Mouse (Mus musculus) neural tube, embryonic 12.5 days (tissue): Measurements from ENCODE around the gene Cdca4. TPM values are rescaled to one million over a fixed set of nuclear protein-coding genes. Genes with fewer than 3 reads are reported as not detected.
"Not testable (repeated sequence)": the region's sequence is repeated elsewhere in the genome, so short reads cannot be mapped to it uniquely, and the experiment has no call there.

Experiments
- ATAC-seq: fragments of 200-750 bp; cut with Nextera tagmentation; 2 replicates; pipeline ENCODE4 v1.8.0; 2017; ENCODE audit warnings: low read depth, mild to moderate bottlenecking, moderate TSS enrichment, moderate library complexity; ENCODE audit not compliant: low FRiP score
- H3K27ac ChIP-seq: fragments of 300-500 bp; sonication (generic); 2 replicates; pipeline ENCODE4 v1.5.1; 2016
- H3K27me3 ChIP-seq: fragments of 300-500 bp; sonication (generic); replicated peaks from 2 replicates; pipeline ENCODE4 v1.6.1; 2016; ENCODE audit warnings: mild to moderate bottlenecking
- H3K36me3 ChIP-seq: fragments of 300-500 bp; sonication (generic); 2 replicates; pipeline ENCODE4 v1.6.1; 2016; ENCODE audit warnings: mild to moderate bottlenecking
- H3K4me1 ChIP-seq: fragments of 300-500 bp; sonication (generic); 2 replicates; pipeline ENCODE4 v1.6.1; 2016
- H3K4me2 ChIP-seq: fragments of 300-500 bp; sonication (generic); replicated peaks from 2 replicates; pipeline ENCODE4 v1.6.1; 2016; ENCODE audit warnings: mild to moderate bottlenecking
- H3K4me3 ChIP-seq: fragments of 300-500 bp; sonication (generic); 2 replicates; pipeline ENCODE4 v1.5.1; 2016
- H3K9ac ChIP-seq: fragments of 300-500 bp; sonication (generic); 2 replicates; pipeline ENCODE4 v1.6.1; 2016; ENCODE audit warnings: mild to moderate bottlenecking
- H3K9me3 ChIP-seq: fragments of 300-500 bp; sonication (generic); 2 replicates; pipeline ENCODE4 v1.6.1; 2016; ENCODE audit warnings: mild to moderate bottlenecking
- WGBS: fragments of 180-500 bp; shearing (Covaris S2); methylation state at CpG from one replicate; pipeline ENCODE4 v1.1.7; 2016; 5-methylcytosine and 5-hydroxymethylcytosine counted together
- polyA plus RNA-seq: library from polyadenylated mRNA; unstranded; fragments of >200 nt; fragmentation: Nextera tagmentation; extraction: Ambion mirVana; gene quantifications from 2 replicates; pipeline ENCODE4 v1.2.1, GENCODE M21; 2016

Gene Cdca4
- polyA plus RNA-seq, 1 experiment from 2014 or later, result 103 TPM

DNA sequence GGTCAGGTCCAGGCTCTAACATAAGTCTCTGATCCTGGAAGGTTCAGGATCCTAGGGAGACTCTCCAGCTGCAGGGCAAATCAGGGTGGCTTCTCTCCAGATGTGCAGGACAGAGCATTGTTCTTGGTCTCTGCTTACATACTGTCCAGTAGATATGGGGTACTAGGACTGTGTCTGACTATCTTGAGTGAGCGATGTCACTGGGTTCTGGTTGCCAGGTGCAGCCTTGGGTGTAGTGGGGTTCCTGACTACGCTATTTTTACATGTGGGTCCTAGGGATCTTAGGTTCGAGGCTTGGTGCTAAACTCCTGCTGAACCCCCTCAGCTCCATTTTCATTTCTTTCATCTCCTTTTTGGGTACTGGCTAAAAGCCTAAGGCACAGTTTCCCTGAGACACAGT, 1.3 kb upstream of the Cdca4 start:
- Histone ChIP-seq H3K27ac (no peak overlapping the region), H3K4me3 (peak overlapping the region; percentile 96), H3K4me2 (peak overlapping the region; percentile 80), H3K9me3 (no peaks in the 10 kb centered on the region), H3K27me3 (no peaks in the 10 kb centered on the region), H3K9ac (peak overlapping the region; percentile 71), H3K36me3 (peaks cover 29% of the 10 kb centered on the region), H3K4me1 (peaks cover 38% of the 10 kb centered on the region)
- WGBS, result 91% methylated on average over 3 of the region's 3 CpGs
- ATAC-seq, result no peak

GRCm38 (mm10) chr12:112830141-112830540, 918 bp upstream of the Cdca4 start:
- no peak for ATAC-seq
- peaks cover 31% of the 10 kb centered on the region for H3K36me3 ChIP-seq
- no peaks in the 10 kb centered on the region for H3K27me3 ChIP-seq
- peak overlapping the region; percentile 96 for H3K4me3 ChIP-seq
- H3K4me2 ChIP-seq, result peak overlapping the region; percentile 80
- H3K9ac ChIP-seq, result peak overlapping the region; percentile 71
- WGBS, result 42% methylated on average over 2 of the region's 2 CpGs
- H3K9me3 ChIP-seq, result no peaks in the 10 kb centered on the region
- H3K27ac ChIP-seq, result peak overlapping the region; percentile 33; the same call in 1 of the 2 replicates
- peaks cover 41% of the 10 kb centered on the region for H3K4me1 ChIP-seq

DNA sequence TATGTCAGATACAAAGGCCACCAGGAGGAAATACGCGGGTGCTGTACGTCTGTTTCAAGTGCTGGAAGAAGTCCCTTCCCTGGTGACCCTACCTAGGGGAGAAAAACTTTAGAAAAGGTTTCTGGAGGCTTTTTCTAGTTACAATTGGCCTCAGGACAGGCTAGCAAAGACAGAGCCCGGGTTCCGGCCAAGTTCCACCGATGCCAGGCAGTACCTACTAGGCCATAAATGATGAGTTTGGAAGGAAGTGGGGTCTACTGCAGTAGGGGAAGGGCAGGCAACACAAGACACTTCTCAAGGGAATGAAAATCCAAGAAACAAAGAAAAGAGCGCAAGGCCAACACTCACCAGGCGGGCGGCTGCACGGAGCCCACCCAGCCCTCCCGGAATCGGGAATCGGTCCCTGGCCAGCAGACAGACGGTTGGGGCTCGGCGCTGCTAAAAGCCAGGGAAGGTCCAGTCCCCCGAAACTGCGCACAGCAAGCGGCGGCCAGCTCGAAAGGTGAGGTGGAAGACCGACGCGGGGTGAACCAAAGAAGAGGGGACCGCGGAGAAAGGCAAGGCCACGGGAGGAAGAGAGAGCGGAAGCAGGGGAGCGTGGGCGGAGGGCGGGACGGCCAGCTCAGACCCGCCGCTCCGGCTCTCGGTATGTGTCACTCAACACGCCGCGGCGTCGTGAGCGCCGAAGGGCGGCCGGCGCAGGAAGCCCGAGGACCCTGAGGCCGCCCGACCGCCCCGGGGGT, 551 bp downstream of the Cdca4 start:
- H3K27me3 ChIP-seq, result no peaks in the 10 kb centered on the region
- under 1% methylated on average over 51 of the region's 51 CpGs for WGBS
- H3K27ac ChIP-seq, result peak overlapping the region; percentile 75
- peak overlapping the region; percentile 80 for H3K4me2 ChIP-seq
- peak; percentile 80 for ATAC-seq
- peak overlapping the region; percentile 96 for H3K4me3 ChIP-seq
- peak overlapping the region; percentile 96 for H3K9ac ChIP-seq
- no peaks in the 10 kb centered on the region for H3K9me3 ChIP-seq
- peaks cover 44% of the 10 kb centered on the region for H3K36me3 ChIP-seq
- peaks cover 48% of the 10 kb centered on the region for H3K4me1 ChIP-seq

DNA sequence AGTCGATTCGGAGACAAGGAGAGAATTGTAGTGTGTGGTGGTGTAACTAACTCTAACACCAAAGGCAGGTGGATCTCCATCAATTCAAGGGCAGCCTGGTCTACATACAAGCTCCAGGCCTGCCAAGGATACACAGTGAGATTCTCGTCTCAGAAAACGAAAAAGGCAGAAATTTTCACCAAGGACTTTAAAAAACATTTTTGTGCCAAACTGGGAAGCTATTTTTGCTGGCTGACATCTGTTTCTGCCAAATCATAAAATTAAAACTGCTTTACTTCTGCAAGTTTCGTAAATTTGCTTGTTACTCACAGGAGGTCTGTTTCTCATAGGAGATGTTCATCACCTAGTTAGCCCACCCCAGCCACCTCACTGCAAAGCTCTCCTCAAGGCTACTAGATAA, 3.3 kb downstream of the Cdca4 start:
- WGBS, result 92% methylated on average over 5 of the region's 5 CpGs
- H3K4me3 ChIP-seq, result no peak overlapping the region
- H3K4me1 ChIP-seq, result peaks cover 48% of the 10 kb centered on the region
- no peak overlapping the region for H3K27ac ChIP-seq
- H3K9ac ChIP-seq, result no peak overlapping the region
- H3K9me3 ChIP-seq, result no peaks in the 10 kb centered on the region
- no peaks in the 10 kb centered on the region for H3K27me3 ChIP-seq
- H3K4me2 ChIP-seq, result peak overlapping the region; percentile 80
- peaks cover 48% of the 10 kb centered on the region for H3K36me3 ChIP-seq
- ATAC-seq, result no peak

- Histone ChIP-seq H3K4me2 (no peak overlapping the region), H3K27ac (no peak overlapping the region)
Observed at GRCm38 (mm10) chr12:112823221-112823620, 6.0 kb downstream of the Cdca4 start.

DNA sequence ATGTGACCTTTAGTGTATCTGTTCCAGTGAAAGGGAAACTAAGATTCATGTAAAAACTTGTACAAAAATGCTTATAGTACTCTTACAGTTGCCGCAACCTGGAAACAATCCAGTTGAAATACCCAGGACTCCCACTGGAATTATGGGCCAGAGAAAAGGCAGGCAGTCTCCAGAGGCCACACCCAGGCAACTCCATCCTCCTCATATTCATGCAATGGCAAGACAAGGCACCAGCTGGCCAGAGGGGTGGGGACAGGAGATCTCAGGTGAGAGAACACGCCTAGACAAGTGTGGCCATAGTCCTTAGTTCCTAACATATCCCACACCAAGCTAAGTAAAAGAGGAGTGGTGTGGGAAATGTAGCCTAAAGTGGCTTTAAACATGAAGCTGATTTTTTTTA, 6.5 kb downstream of the Cdca4 start:
- WGBS, result 80% methylated on average over 2 of the region's 2 CpGs
- Histone ChIP-seq H3K4me1 (peaks cover 33% of the 10 kb centered on the region), H3K36me3 (peaks cover 78% of the 10 kb centered on the region), H3K27ac (no peak overlapping the region), H3K9ac (no peak overlapping the region), H3K4me2 (no peak overlapping the region), H3K9me3 (no peaks in the 10 kb centered on the region), H3K27me3 (no peaks in the 10 kb centered on the region), H3K4me3 (no peak overlapping the region)
- no peak for ATAC-seq

More at GRCm38 (mm10) chr12:112823221-112823620, 6.0 kb downstream of the Cdca4 start:
- H3K4me3 ChIP-seq, result no peak overlapping the region
- WGBS, result 84% methylated on average over 4 of the region's 4 CpGs
- no peaks in the 10 kb centered on the region for H3K9me3 ChIP-seq
- no peak for ATAC-seq
- H3K9ac ChIP-seq, result peak overlapping the region; percentile 29; the same call in 1 of the 2 replicates
- peaks cover 73% of the 10 kb centered on the region for H3K36me3 ChIP-seq
- peaks cover 38% of the 10 kb centered on the region for H3K4me1 ChIP-seq
- H3K27me3 ChIP-seq, result no peaks in the 10 kb centered on the region

DNA sequence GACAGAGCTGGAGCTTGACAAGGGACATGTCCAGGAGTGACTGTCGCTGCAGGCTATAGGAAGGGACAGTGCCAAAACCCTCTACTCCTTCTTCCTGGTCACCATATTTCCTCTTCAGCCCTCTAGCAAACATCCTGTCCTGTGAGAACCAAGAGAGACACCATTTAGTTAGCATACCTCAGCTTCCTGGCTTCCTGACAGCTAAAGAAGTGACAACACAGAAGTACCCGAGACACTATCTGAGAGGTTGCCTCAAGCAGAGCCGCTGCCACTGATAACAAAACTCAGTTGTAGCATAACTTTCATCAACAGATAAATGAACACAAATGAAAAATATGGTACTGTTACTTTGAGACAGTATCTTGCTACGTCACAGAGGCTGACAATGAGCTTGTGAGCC, 7.2 kb downstream of the Cdca4 start:
- WGBS, result 92% methylated on average over 4 of the region's 4 CpGs
- H3K4me1 ChIP-seq, result peaks cover 26% of the 10 kb centered on the region
- ATAC-seq, result no peak
- no peaks in the 10 kb centered on the region for H3K9me3 ChIP-seq
- no peaks in the 10 kb centered on the region for H3K27me3 ChIP-seq
- H3K36me3 ChIP-seq, result peaks cover 77% of the 10 kb centered on the region
- H3K27ac ChIP-seq, result no peak overlapping the region
- H3K9ac ChIP-seq, result no peak overlapping the region
- no peak overlapping the region for H3K4me3 ChIP-seq
- H3K4me2 ChIP-seq, result no peak overlapping the region

DNA sequence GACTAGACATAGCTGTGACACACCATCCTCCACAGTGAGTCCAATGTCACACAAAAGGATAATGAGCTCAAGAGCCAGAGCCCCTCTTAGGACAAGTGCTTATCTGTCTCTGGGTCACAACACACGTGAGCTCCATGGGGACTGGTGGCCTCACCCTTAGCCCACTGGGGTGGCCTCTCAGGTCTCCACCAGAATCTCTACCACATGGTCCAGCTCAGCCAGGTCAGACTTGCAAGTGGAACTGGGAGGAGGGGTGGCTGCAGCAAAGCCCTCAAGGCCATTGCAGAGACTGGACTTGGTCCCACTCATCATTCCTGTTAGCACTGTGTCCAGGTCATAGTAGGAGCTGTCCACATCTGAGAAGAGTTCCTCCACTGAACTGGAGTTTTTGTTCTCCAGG, 8.0 kb downstream of the Cdca4 start:
- H3K9ac ChIP-seq, result no peak overlapping the region
- no peak for ATAC-seq
- H3K27ac ChIP-seq, result no peak overlapping the region
- H3K36me3 ChIP-seq, result peaks cover 75% of the 10 kb centered on the region
- H3K4me2 ChIP-seq, result no peak overlapping the region
- 78% methylated on average over 1 of the region's 1 CpGs for WGBS
- peaks cover 18% of the 10 kb centered on the region for H3K4me1 ChIP-seq
- no peaks in the 10 kb centered on the region for H3K9me3 ChIP-seq
- H3K27me3 ChIP-seq, result no peaks in the 10 kb centered on the region
- no peak overlapping the region for H3K4me3 ChIP-seq

DNA sequence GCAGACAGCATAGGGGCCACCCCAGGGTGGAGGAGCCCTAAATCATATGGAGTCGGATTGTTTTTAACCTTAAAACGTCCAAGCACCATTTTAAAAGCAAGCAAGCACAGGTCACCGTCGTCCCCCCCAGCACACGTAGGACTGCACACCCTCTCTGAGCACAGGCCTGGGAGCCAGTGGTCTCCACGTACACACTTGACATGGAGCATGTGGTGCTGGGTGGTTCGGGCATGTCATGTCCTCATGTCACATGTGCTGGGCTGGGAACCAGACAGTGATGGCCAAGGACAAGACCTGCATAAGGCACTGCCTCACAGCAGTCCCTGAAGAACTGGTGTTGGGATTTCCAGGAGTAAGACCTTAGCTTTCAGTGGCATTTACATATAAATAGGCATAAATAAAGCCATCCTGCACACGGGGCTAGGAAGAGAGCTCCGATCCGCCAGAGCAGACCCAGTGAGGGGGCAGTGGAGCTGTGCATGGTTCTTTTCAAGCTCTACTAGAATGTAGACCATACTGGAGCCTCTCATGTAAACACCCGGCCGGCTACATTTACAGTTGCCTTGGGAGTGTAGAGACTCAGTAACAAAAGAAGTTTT, 8.7 kb downstream of the Cdca4 start:
- WGBS, result 76% methylated on average over 12 of the region's 12 CpGs
- H3K27ac ChIP-seq, result no peak overlapping the region
- no peaks in the 10 kb centered on the region for H3K27me3 ChIP-seq
- no peak overlapping the region for H3K4me3 ChIP-seq
- H3K4me2 ChIP-seq, result no peak overlapping the region
- H3K9me3 ChIP-seq, result no peaks in the 10 kb centered on the region
- no peak overlapping the region for H3K9ac ChIP-seq
- ATAC-seq, result no peak
- peaks cover 73% of the 10 kb centered on the region for H3K36me3 ChIP-seq
- peaks cover 15% of the 10 kb centered on the region for H3K4me1 ChIP-seq

- Histone ChIP-seq H3K36me3 (peaks cover 72% of the 10 kb centered on the region), H3K27ac (no peak overlapping the region), H3K4me3 (no peak overlapping the region), H3K27me3 (no peaks in the 10 kb centered on the region), H3K4me2 (no peak overlapping the region), H3K4me1 (peaks cover 9% of the 10 kb centered on the region), H3K9me3 (no peaks in the 10 kb centered on the region), H3K9ac (no peak overlapping the region)
- WGBS, result 93% methylated on average over 8 of the region's 8 CpGs
- no peak for ATAC-seq
Observed at GRCm38 (mm10) chr12:112819057-112819662, 10.1 kb downstream of the Cdca4 start.

DNA sequence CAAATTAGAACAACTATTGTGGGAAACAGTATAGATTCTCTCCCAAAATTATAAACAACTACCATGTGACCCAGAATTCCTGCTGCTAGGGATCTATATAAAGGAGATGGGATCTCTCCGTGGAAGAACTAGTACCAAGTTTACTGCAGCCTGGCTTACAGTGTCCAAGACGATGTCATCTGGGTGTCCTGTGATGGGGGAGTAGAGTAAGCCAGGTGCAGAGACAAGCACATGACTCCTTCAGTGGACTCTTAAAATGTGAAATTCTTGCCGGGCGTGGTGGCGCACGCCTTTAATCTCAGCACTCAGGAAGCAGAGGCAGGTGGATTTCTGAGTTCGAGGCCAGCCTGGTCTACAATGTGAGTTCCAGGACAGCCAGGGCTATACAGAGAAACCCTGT, 12.4 kb downstream of the Cdca4 start:
- H3K27ac ChIP-seq, ATAC-seq, H3K4me3 ChIP-seq, H3K4me2 ChIP-seq, H3K9me3 ChIP-seq, H3K27me3 ChIP-seq, H3K4me1 ChIP-seq, H3K9ac ChIP-seq: not testable (repeated sequence)
- peaks cover 77% of the 10 kb centered on the region for H3K36me3 ChIP-seq
- WGBS, result 88% methylated on average over 7 of the region's 7 CpGs

GRCm38 (mm10) chr12:112816294-112816693, 12.9 kb downstream of the Cdca4 start:
- no peak overlapping the region for H3K4me2 ChIP-seq
- H3K9me3 ChIP-seq, result no peaks in the 10 kb centered on the region
- 57% methylated on average over 4 of the region's 4 CpGs for WGBS
- H3K27me3 ChIP-seq, result no peaks in the 10 kb centered on the region
- no peak overlapping the region for H3K27ac ChIP-seq
- H3K4me1 ChIP-seq, result no peaks in the 10 kb centered on the region
- no peak overlapping the region for H3K9ac ChIP-seq
- no peak for ATAC-seq
- peaks cover 71% of the 10 kb centered on the region for H3K36me3 ChIP-seq
- H3K4me3 ChIP-seq, result no peak overlapping the region
